Mouse (Mus musculus): ENCODE data around the gene Phf24. TPM values are rescaled to one million over a fixed set of nuclear protein-coding genes. Genes with fewer than 3 reads are reported as not detected.

Gene Phf24
- polyA plus RNA-seq, 1 experiment from 2014 or later: 27.6 TPM

DNA sequence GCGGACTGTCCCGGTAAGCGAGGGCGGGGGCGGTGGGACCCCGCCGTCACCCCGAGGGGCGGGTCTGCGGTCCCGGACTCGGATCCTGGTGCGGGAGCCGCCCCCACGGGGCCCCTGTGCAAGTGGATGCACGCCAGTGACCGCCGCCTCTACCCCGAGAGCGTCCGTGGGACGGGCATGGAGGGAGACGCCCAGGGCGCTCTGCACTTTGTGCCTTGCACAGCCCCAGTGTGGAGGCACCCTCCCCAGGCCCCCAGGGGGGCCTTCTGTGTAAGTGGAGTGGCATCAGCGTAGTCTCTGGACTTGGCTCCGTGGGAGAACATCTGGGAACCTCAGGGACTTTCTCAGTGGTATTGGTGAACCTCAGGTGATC, 928 bp downstream of the Phf24 start:
- Histone ChIP-seq H3K4me2 (peak overlapping the region; percentile 73), H3K27me3 (peaks cover 51% of the 10 kb centered on the region), H3K4me1 (replicated peaks) (peaks cover 38% of the 10 kb centered on the region), H3K4me3 (peak overlapping the region; percentile 63), H3K36me3 (no peaks in the 10 kb centered on the region), H3K27ac (replicated peaks) (0 out of 2 replicates have a peak overlapping the region, but pooled peaks have one; percentile 19), H3K9me3 (no peaks in the 10 kb centered on the region), H3K9ac (peak overlapping the region; percentile 79)
- ATAC-seq (ENCODE audit: low read depth): peak; percentile 47
- 5% methylated on average over 25 of the region's 26 CpGs for WGBS

DNA sequence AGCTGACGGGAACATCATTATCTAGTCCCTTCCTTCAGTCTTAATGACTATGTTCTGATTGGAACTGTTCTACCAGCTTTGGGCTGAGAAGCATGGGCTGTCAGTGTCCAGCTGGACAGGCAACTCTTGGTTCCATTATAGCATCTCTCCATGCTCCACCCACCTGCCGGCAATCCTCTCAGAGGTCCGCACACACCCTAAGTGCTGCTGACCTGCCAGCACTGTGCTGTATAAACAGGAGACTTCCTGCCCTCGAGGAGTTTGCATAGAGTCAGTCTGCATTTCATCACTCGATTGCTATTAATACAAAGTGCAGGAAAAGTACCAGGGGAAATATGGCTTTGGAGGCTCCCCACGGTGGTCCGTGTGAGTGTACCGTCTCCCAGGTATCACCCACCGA, 4.3 kb downstream of the Phf24 start:
- WGBS: 79% methylated on average over 9 of the region's 9 CpGs
- H3K9ac ChIP-seq: no peak overlapping the region
- no peaks in the 10 kb centered on the region for H3K9me3 ChIP-seq
- H3K36me3 ChIP-seq: no peaks in the 10 kb centered on the region
- H3K4me1 ChIP-seq (replicated peaks): peaks cover 38% of the 10 kb centered on the region
- no peak for ATAC-seq (ENCODE audit: low read depth)
- H3K27me3 ChIP-seq: peaks cover 28% of the 10 kb centered on the region
- H3K4me3 ChIP-seq: no peak overlapping the region
- no peak overlapping the region for H3K4me2 ChIP-seq
- 0 out of 2 replicates have a peak overlapping the region, but pooled peaks have one; percentile 56 for H3K27ac ChIP-seq (replicated peaks)

DNA sequence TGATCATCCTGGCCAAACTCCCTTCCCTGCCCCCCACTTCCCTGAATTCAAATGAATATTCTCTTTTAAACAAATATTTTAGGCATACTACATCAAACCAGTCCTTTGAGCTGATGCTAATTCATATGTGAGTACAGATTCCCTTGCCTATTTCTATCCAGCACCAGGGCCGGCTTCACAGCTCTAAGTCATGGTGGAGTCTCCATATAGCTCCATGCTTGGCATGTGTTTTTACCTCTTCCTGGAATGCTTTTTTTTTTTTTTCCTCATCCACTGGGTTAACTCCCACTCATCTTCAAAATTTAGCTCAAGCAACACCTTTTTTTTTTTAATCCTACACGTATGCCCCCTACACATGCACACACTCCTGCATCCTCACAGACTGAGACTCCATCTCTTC, 5.1 kb downstream of the Phf24 start:
- H3K36me3 ChIP-seq: no peaks in the 10 kb centered on the region
- H3K4me1 ChIP-seq (replicated peaks): peaks cover 32% of the 10 kb centered on the region
- H3K4me2 ChIP-seq: no peak overlapping the region
- H3K9ac ChIP-seq: no peak overlapping the region
- peaks cover 22% of the 10 kb centered on the region for H3K27me3 ChIP-seq
- H3K27ac ChIP-seq (replicated peaks): peak overlapping the region; percentile 56
- no peak overlapping the region for H3K4me3 ChIP-seq
- ATAC-seq (ENCODE audit: low read depth): no peak
- WGBS: 77% methylated on average over 2 of the region's 2 CpGs
- no peaks in the 10 kb centered on the region for H3K9me3 ChIP-seq

DNA sequence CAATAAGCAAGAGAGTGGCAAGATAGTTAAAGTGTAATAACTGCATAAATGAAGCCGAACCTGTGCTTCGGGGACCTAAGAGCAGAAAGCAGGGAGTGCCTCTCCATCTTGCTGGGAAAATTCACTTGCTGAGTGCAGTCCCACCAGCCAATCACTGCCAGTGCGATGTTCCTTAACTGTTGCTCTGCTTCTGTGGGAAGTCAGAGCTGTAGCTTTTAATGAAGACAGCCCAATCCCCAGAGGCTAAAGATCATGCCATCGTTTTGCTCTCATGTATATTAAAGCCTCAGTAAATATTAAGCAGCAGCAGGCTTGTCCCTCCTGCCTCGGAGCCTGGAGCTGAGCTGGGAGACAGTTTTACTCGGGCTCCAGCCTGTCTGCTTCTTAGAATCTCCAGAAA, 5.6 kb downstream of the Phf24 start:
- H3K4me2 ChIP-seq: 0 out of 2 replicates have a peak overlapping the region, but pooled peaks have one; percentile 25
- no peak overlapping the region for H3K4me3 ChIP-seq
- H3K36me3 ChIP-seq: no peaks in the 10 kb centered on the region
- H3K27me3 ChIP-seq: peaks cover 20% of the 10 kb centered on the region
- peak; percentile 68; the same call in 1 of the 2 replicates for ATAC-seq (ENCODE audit: low read depth)
- no peaks in the 10 kb centered on the region for H3K9me3 ChIP-seq
- WGBS: 61% methylated on average over 6 of the region's 6 CpGs
- H3K9ac ChIP-seq: no peak overlapping the region
- peaks cover 29% of the 10 kb centered on the region for H3K4me1 ChIP-seq (replicated peaks)
- H3K27ac ChIP-seq (replicated peaks): peak overlapping the region; percentile 56

DNA sequence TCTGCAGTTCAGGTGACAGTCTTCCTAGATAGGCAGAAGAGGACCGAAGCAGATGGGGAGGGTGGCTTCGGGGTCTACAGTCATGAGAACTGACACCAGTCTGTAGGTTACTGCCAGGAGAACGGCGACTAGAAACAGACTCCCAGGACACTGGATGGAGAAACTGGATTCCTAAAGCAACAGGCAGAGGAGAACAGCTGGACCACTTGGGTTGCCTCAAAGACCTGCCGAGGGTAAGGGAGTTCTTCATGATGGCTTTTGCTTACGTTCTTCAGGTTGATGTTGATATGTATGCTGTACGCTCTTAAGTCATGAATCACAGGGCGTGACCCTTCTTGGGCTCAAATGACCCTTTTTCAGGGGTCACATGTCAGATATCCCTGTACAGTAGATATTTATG, 6.0 kb downstream of the Phf24 start:
- H3K36me3 ChIP-seq: no peaks in the 10 kb centered on the region
- H3K9me3 ChIP-seq: no peaks in the 10 kb centered on the region
- no peak for ATAC-seq (ENCODE audit: low read depth)
- H3K4me3 ChIP-seq: no peak overlapping the region
- peaks cover 27% of the 10 kb centered on the region for H3K4me1 ChIP-seq (replicated peaks)
- no peak overlapping the region for H3K9ac ChIP-seq
- H3K4me2 ChIP-seq: 0 out of 2 replicates have a peak overlapping the region, but pooled peaks have one; percentile 25
- H3K27ac ChIP-seq (replicated peaks): no peak overlapping the region; the same call in 1 of the 2 replicates
- H3K27me3 ChIP-seq: peaks cover 19% of the 10 kb centered on the region
- 81% methylated on average over 8 of the region's 8 CpGs for WGBS

DNA sequence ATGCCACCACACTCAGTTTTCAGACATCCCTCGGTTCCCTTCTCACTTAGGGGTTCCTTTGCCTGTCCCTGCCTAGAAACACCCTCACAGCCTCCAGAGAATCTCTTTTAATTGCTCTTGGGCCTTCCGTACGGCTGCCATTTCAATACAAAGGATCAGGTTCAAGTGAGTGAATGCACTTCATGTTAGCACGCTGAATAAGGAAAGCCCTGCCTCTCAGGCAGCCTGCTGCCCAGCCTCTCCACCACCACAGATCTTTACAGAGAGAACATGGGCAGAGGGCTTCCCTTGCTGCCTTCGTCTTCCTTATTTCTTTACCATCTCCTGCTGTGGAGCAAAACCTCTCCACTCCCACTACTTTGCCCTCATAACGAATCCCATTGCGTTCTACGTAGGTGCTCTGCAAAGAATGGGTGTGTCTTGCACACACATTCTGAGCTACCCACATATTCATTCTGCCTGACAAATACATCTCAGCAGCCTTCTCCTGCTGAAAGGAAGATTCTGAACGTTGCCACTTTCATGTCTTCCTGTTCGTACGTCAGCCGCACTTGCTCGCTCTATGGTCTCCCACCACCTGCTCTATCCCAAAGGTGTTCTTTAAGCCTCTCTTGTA, 7.7 kb downstream of the Phf24 start:
- Histone ChIP-seq H3K36me3 (no peaks in the 10 kb centered on the region), H3K27me3 (0 out of 2 replicates have a peak, but pooled peaks cover 3% of the 10 kb centered on the region), H3K4me2 (no peak overlapping the region), H3K4me1 (replicated peaks) (peaks cover 15% of the 10 kb centered on the region), H3K4me3 (no peak overlapping the region), H3K27ac (replicated peaks) (no peak overlapping the region), H3K9ac (no peak overlapping the region), H3K9me3 (no peaks in the 10 kb centered on the region)
- 76% methylated on average over 13 of the region's 13 CpGs for WGBS
- ATAC-seq (ENCODE audit: low read depth): no peak

DNA sequence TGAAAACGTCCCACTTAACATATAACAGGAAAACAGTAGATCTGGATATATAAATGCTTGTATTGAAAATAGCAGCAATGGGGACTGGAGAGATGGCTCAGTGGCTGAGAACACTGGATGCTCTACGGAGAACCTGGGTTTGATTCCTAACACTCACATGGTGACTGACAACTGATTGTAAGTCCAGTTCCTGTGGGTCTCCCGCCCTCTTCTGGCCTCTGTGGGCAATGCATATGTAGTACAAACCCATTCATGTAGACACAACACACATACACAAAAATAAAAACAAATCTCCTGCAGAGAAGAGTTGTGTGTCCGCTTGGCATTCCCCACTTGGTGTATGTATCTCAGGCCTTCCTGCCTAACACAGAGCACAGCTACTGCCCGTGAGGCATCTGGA, 11.7 kb downstream of the Phf24 start:
- whole genome bisulfite sequencing: 85% methylated on average over 5 of the region's 5 CpGs
- no peak overlapping the region for H3K4me2 ChIP-seq
- H3K36me3 ChIP-seq: no peaks in the 10 kb centered on the region
- no peak for ATAC-seq (ENCODE audit: low read depth)
- H3K27ac ChIP-seq (replicated peaks): no peak overlapping the region
- H3K9me3 ChIP-seq: no peaks in the 10 kb centered on the region
- no peaks in the 10 kb centered on the region for H3K27me3 ChIP-seq
- H3K9ac ChIP-seq: no peak overlapping the region
- H3K4me3 ChIP-seq: no peak overlapping the region
- no peaks in the 10 kb centered on the region for H3K4me1 ChIP-seq (replicated peaks)

DNA sequence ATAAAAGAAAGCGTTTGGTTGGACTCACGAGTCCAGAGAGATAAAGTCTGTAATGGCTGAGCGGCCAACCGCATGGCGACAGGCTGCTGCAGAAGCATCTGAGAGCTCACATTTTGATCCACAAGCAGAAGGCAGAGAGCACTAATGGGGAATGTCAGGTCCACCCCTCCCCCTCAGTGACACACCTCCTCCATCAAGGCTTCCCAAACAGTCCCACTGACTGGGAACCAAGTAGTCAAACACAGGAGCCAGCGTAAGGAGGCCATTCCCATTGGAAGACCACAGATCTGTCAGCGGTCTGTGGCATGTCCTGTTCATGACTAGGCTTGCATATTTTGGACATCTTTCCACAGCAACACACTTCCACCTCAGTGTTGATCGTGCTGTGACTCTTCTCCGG, 12.5 kb downstream of the Phf24 start:
- Histone ChIP-seq H3K9me3 (no peaks in the 10 kb centered on the region), H3K36me3 (no peaks in the 10 kb centered on the region), H3K9ac (no peak overlapping the region), H3K27me3 (no peaks in the 10 kb centered on the region), H3K4me3 (no peak overlapping the region), H3K4me2 (no peak overlapping the region), H3K27ac (replicated peaks) (no peak overlapping the region), H3K4me1 (replicated peaks) (peaks cover 7% of the 10 kb centered on the region)
- 93% methylated on average over 9 of the region's 9 CpGs for WGBS
- no peak for ATAC-seq (ENCODE audit: low read depth)

DNA sequence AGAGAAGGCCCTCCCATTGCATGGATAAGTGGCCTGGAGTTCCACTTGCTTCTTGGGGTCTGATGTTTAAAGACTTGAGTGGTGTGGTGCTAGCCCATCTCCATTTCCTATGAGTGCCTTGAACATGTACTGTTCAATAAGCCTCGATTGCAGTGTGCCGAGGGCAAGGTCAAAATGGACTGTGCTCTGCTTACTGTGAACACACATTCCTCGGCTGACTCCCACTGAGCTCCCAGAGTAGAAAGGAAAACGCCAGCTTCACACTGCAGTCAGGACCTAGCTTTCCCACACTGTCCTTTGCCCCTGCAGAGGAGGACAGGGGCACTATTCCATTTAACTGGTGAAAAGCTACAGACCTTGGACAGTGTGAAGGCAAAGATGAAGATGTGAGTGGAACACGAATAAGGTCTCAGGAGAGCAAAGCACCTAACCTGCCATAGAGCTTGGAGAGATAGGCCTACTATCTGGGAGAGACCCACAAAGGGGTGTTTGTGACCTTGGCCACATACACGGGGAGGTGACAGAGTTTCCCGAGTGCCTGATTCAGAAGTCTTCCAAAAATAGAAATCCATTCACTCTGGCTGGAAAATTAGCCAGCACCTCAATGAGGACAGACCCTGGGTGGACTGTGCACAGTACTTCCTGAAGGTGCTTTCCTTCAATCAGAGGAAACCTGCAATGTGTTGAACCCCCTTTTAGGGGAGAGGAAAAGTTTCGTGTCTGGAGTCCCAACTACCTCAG, 15.9 kb downstream of the Phf24 start:
- no peak overlapping the region for H3K27ac ChIP-seq (replicated peaks)
- H3K9me3 ChIP-seq: no peaks in the 10 kb centered on the region
- H3K4me2 ChIP-seq: no peak overlapping the region
- H3K36me3 ChIP-seq: 0 out of 2 replicates have a peak, but pooled peaks cover 5% of the 10 kb centered on the region
- no peak for ATAC-seq (ENCODE audit: low read depth)
- no peak overlapping the region for H3K9ac ChIP-seq
- H3K27me3 ChIP-seq: peaks cover 13% of the 10 kb centered on the region
- no peak overlapping the region for H3K4me3 ChIP-seq
- H3K4me1 ChIP-seq (replicated peaks): peaks cover 8% of the 10 kb centered on the region
- WGBS: 72% methylated on average over 8 of the region's 8 CpGs

DNA sequence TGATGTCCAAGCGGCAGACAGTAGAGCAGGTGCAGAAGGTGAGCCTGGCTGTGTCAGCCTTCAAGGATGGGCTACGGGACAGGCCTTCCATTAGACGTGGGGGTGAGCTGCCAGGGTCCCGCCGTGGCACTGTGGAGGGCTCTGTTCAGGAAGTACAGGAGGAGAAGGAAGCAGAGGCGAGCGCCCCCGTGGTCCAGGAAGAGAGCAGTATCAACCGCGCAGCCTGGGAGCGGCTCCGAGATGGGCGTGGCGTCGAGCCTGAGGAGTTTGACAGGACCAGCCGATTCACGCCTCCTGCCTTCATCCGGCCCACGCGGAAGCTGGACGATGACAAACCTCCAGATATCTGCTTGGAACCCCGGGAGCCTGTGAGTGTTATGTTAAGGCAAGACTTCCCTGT, 17.2 kb downstream of the Phf24 start:
- Histone ChIP-seq H3K4me3 (peak overlapping the region; percentile 11; the same call in 1 of the 2 replicates), H3K4me1 (replicated peaks) (peaks cover 8% of the 10 kb centered on the region), H3K27ac (replicated peaks) (no peak overlapping the region), H3K27me3 (peaks cover 25% of the 10 kb centered on the region), H3K4me2 (peak overlapping the region; percentile 44), H3K9ac (peak overlapping the region; percentile 18; the same call in 1 of the 2 replicates), H3K36me3 (0 out of 2 replicates have a peak, but pooled peaks cover 5% of the 10 kb centered on the region), H3K9me3 (no peaks in the 10 kb centered on the region)
- 13% methylated on average over 21 of the region's 22 CpGs for WGBS
- peak; percentile 50; the same call in 1 of the 2 replicates for ATAC-seq (ENCODE audit: low read depth)

DNA sequence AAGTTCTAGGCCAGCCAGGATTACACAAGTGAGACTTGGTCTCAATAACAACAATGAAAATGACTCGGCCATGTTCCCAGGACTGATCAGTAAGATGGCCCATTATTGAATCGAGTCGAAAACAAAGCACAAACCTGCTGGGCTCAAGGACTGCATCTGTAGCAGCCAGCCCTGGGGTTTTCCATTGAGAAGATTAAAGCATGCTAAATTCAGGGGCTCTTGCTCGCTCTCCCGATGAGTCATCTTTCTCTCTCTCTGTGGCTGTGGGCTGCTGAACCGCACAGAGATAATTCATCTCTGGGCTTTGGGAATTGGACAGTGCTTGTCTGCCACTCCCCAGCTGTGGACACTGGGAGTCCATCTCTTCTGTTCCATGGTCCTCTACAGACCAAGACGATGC, 24.9 kb downstream of the Phf24 start:
- 83% methylated on average over 7 of the region's 7 CpGs for WGBS
- H3K36me3 ChIP-seq: 0 out of 2 replicates have a peak, but pooled peaks cover 6% of the 10 kb centered on the region

DNA sequence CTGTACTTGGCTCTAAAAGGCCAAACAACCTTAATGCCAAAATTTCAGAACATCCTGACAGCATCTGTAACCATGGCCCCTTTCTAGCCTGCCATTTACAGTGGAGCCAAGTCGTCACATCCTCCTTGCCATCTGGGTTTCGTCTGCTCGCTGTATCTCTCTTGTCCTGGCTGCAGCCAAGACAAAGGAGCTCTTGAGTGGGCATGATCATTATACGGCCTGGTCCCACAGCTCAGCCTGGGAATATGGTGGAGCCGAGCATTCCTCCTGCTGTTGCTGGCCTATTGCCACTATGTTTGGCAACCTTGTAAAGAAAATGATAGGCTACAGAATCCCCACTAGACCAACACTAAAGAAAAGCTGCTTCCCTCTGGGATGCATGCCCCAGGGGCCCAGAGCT, 26.9 kb downstream of the Phf24 start:
- peak overlapping the region; percentile 52; the same call in 1 of the 2 replicates for H3K27ac ChIP-seq (replicated peaks)

More for the DNA sequence above, 24.9 kb downstream of the Phf24 start:
- Histone ChIP-seq H3K27me3 (peaks cover 21% of the 10 kb centered on the region), H3K27ac (replicated peaks) (no peak overlapping the region), H3K9me3 (no peaks in the 10 kb centered on the region), H3K9ac (no peak overlapping the region), H3K4me2 (no peak overlapping the region), H3K4me1 (replicated peaks) (peaks cover 22% of the 10 kb centered on the region), H3K4me3 (no peak overlapping the region)
- no peak for ATAC-seq (ENCODE audit: low read depth)

More for the DNA sequence above, 26.9 kb downstream of the Phf24 start:
- 0 out of 2 replicates have a peak, but pooled peaks cover 6% of the 10 kb centered on the region for H3K36me3 ChIP-seq
- no peaks in the 10 kb centered on the region for H3K9me3 ChIP-seq
- no peak overlapping the region for H3K4me2 ChIP-seq
- 56% methylated on average over 5 of the region's 5 CpGs for WGBS
- H3K27me3 ChIP-seq: peaks cover 9% of the 10 kb centered on the region; the same call in 1 of the 2 replicates
- H3K9ac ChIP-seq: no peak overlapping the region
- no peak overlapping the region for H3K4me3 ChIP-seq
- no peak for ATAC-seq (ENCODE audit: low read depth)
- peaks cover 42% of the 10 kb centered on the region for H3K4me1 ChIP-seq (replicated peaks)

Measured in neural tube, embryonic 13.5 days (tissue).